23 mouse cellular contexts compared by ENCODE assay signal in genomic region chr1:153770776-153771167, GRCm38 (mm10). TPM values are rescaled to one million over a fixed set of nuclear protein-coding genes. Genes with fewer than 3 reads are reported as not detected.
A peak's percentile ranks its signal among the peaks of the same experiment; 100 is the strongest.
DNase-seq lines count a peak whose midpoint lies in the region; ATAC-seq and TF ChIP-seq lines count a peak whose summit lies in the region.
"Had no signal": no experiment of that assay in that cellular context is flagged by ENCODE, and none has a peak within 500 bp of the region (broad histone marks: within the 10 kb centered on the region; RNA-seq: fewer than 3 reads in every experiment).

No protein-coding gene starts in this region.

- H3K4me2 ChIP-seq in intestine, embryonic 14.5 days (ENCODE audit: low read length): no peak overlapping the region
- H3K4me2 ChIP-seq in intestine, embryonic 15.5 days (replicated peaks): peak overlapping the region; percentile 33; the same call in 1 of the 2 replicates
- H3K4me2 ChIP-seq: embryonic facial prominence, embryonic 15.5 days; hindbrain, embryonic 13.5 days had no signal

- H3K4me3 ChIP-seq in liver, adult 2 months (ENCODE audit: insufficient read depth, low read depth, low read length): no peak overlapping the region
- H3K4me3 ChIP-seq in intestine, embryonic 14.5 days (ENCODE audit: low read depth, low read length): no peak overlapping the region
- H3K4me3 ChIP-seq in intestine, embryonic 15.5 days (replicated peaks): no peak overlapping the region
- no peak overlapping the region for H3K4me3 ChIP-seq in small intestine, adult 2 months (ENCODE audit: low read depth, low read length)
- H3K4me3 ChIP-seq: embryonic facial prominence, embryonic 15.5 days; erythroblast, embryonic 14.5 days; forebrain, embryonic 10.5 days; heart, embryonic 10.5 days; hindbrain, embryonic 13.5 days had no signal

- peak overlapping the region; percentile 72 for H3K27ac ChIP-seq in liver, adult 2 months (replicated peaks; ENCODE audit: insufficient read depth, low read depth, low read length)
- H3K27ac ChIP-seq in intestine, embryonic 14.5 days (ENCODE audit: low read depth): peak overlapping the region; percentile 76
- peak overlapping the region; percentile 84 for H3K27ac ChIP-seq in intestine, embryonic 15.5 days
- H3K27ac ChIP-seq in small intestine, adult 2 months (ENCODE audit: insufficient read depth, low read depth, low read length): peak overlapping the region; percentile 98
- H3K27ac ChIP-seq: embryonic facial prominence, embryonic 15.5 days; forebrain, embryonic 10.5 days; heart, embryonic 10.5 days; hindbrain, embryonic 13.5 days had no signal

- no peak overlapping the region for H3K9ac ChIP-seq in liver, adult 2 months (ENCODE audit: low read depth, low read length)
- no peak overlapping the region for H3K9ac ChIP-seq in intestine, embryonic 14.5 days (ENCODE audit: low read length)
- no peak overlapping the region for H3K9ac ChIP-seq in intestine, embryonic 15.5 days
- H3K9ac ChIP-seq: embryonic facial prominence, embryonic 15.5 days; hindbrain, embryonic 13.5 days had no signal

- H3K79me2 ChIP-seq in liver, adult 2 months (ENCODE audit: control insufficient read depth, insufficient read depth, low read length): no peaks in the 10 kb centered on the region

- H3K36me3 ChIP-seq in liver, adult 2 months (ENCODE audit: control insufficient read depth, insufficient read depth, low read length): no peaks in the 10 kb centered on the region
- no peaks in the 10 kb centered on the region for H3K36me3 ChIP-seq in intestine, embryonic 14.5 days (ENCODE audit: control insufficient read depth, insufficient read depth, low read length)
- no peaks in the 10 kb centered on the region for H3K36me3 ChIP-seq in intestine, embryonic 15.5 days
- no peaks in the 10 kb centered on the region for H3K36me3 ChIP-seq in small intestine, adult 2 months (ENCODE audit: control insufficient read depth, insufficient read depth, low read length)
- H3K36me3 ChIP-seq: embryonic facial prominence, embryonic 15.5 days; forebrain, embryonic 10.5 days; heart, embryonic 10.5 days; hindbrain, embryonic 13.5 days had no signal

- no peak for ATAC-seq in intestine, embryonic 14.5 days (replicated peaks; ENCODE audit: low FRiP score, low TSS enrichment, low read depth)
- peak; percentile 65 for ATAC-seq in intestine, embryonic 15.5 days
- ATAC-seq: forebrain, embryonic 14.5 days had no signal

- WGBS in liver, adult 2 months: 53% methylated on average over 1 of the region's 1 CpGs
- WGBS in intestine, embryonic 14.5 days: 75% methylated on average over 1 of the region's 1 CpGs
- 68% methylated on average over 1 of the region's 1 CpGs for WGBS in intestine, embryonic 15.5 days
- WGBS in small intestine, adult 2 months: 40% methylated on average over 1 of the region's 1 CpGs

- peak; percentile 82 for DNase-seq in liver, adult 2 months (ENCODE audit: extremely low read depth, low read depth, low spot score)
- DNase-seq in liver: no peak
- peak; percentile 64 for DNase-seq in intestine, embryonic 14.5 days (ENCODE audit: low spot score)
- no peak for DNase-seq in adrenal gland, postnatal 4 days (ENCODE audit: low spot score in 2 of 2)
- DNase-seq: adrenal gland, adult 2 months; adrenal gland, postnatal 36 days; cerebellum, adult 11 months; cerebellum, adult 8-10 months; cerebellum, postnatal 14 days; embryo, embryonic 11 days; gastrocnemius, postnatal 36 days; heart, adult 18-20 months; heart, postnatal 10 days had no signal

- H3K9me3 ChIP-seq in intestine, embryonic 14.5 days (ENCODE audit: control insufficient read depth, low read length): no peaks in the 10 kb centered on the region
- no peaks in the 10 kb centered on the region for H3K9me3 ChIP-seq in intestine, embryonic 15.5 days
- H3K9me3 ChIP-seq: embryonic facial prominence, embryonic 15.5 days; forebrain, embryonic 10.5 days; heart, embryonic 10.5 days; hindbrain, embryonic 13.5 days had no signal

- no peak for TF ChIP-seq POLR2A in liver, adult 2 months (IDR thresholded peaks at IDR 0.05; ENCODE audit: extremely low read depth, insufficient read depth, low read length)
- TF ChIP-seq POLR2A in small intestine, adult 2 months (IDR thresholded peaks at IDR 0.05; ENCODE audit: low read depth, low read length): no peak

- peaks cover 11% of the 10 kb centered on the region; the same call in 1 of the 2 replicates for H3K4me1 ChIP-seq in liver, adult 2 months (ENCODE audit: control insufficient read depth, insufficient read depth, low read length)
- H3K4me1 ChIP-seq in intestine, embryonic 14.5 days (replicated peaks; ENCODE audit: control insufficient read depth, insufficient read depth, low read length): peaks cover 6% of the 10 kb centered on the region; the same call in 1 of the 2 replicates
- peaks cover 10% of the 10 kb centered on the region for H3K4me1 ChIP-seq in intestine, embryonic 15.5 days (replicated peaks)
- peaks cover 24% of the 10 kb centered on the region for H3K4me1 ChIP-seq in small intestine, adult 2 months (ENCODE audit: control insufficient read depth, insufficient read depth, insufficient read length, low read length)
- H3K4me1 ChIP-seq: embryonic facial prominence, embryonic 15.5 days; forebrain, embryonic 10.5 days; hindbrain, embryonic 13.5 days had no signal

- TF ChIP-seq CTCF in liver, adult 2 months (IDR thresholded peaks at IDR 0.05; ENCODE audit: low read depth, low read length): no peak
- no peak for TF ChIP-seq CTCF in small intestine, adult 2 months (IDR thresholded peaks at IDR 0.05; ENCODE audit: extremely low read depth, insufficient read length, insufficient replicate concordance, low read depth, low read length)

- no peaks in the 10 kb centered on the region for H3K27me3 ChIP-seq in liver, adult 2 months (ENCODE audit: control insufficient read depth, insufficient read depth, low read length)
- H3K27me3 ChIP-seq in intestine, embryonic 14.5 days (replicated peaks; ENCODE audit: control insufficient read depth, insufficient read depth, low read length): no peaks in the 10 kb centered on the region
- H3K27me3 ChIP-seq in intestine, embryonic 15.5 days (replicated peaks): no peaks in the 10 kb centered on the region
- H3K27me3 ChIP-seq in small intestine, adult 2 months (ENCODE audit: control insufficient read depth, insufficient read depth, low read length): no peaks in the 10 kb centered on the region
- H3K27me3 ChIP-seq: embryonic facial prominence, embryonic 15.5 days; hindbrain, embryonic 13.5 days had no signal

RNA-seq across cellular contexts. Expression of gene Rnasel, which starts 21.5 kb away (rescaled TPM):
- 3.7 and 5.1 TPM in 2 replicates for total RNA-seq in liver, adult 2 months (2014; rRNA removed)
- 0.57 and 0.72 TPM in 2 replicates for polyA plus RNA-seq in liver, adult 2 months (2012; rRNA removed)
- polyA plus RNA-seq in intestine, embryonic 14.5 days (2014; fragmentation: Nextera tagmentation; extraction: Ambion mirVana): 15.8 and 18.7 TPM in 2 replicates
- 22.9 and 24.5 TPM in 2 replicates for polyA plus RNA-seq in intestine, embryonic 15.5 days (2015; fragmentation: Nextera tagmentation; extraction: Ambion mirVana)
- polyA plus RNA-seq in small intestine, adult 2 months (2012; rRNA removed): 5.9 and 10.9 TPM in 2 replicates
- total RNA-seq in adrenal gland, postnatal 4 days (2021): 10 to 100 TPM; 30.0 to 32.7 TPM
- total RNA-seq: ES-E14 had no signal

RNA-seq across cellular contexts. Expression of gene Rgs16, which starts 30.6 kb away (rescaled TPM):
- total RNA-seq in liver, adult 2 months (2014; rRNA removed): 38.2 and 125 TPM in 2 replicates
- 1.6 and 3.9 TPM in 2 replicates for polyA plus RNA-seq in liver, adult 2 months (2012; rRNA removed)
- 2.4 and 2.7 TPM in 2 replicates for polyA plus RNA-seq in intestine, embryonic 14.5 days (2014; fragmentation: Nextera tagmentation; extraction: Ambion mirVana)
- 4.8 and 5.1 TPM in 2 replicates for polyA plus RNA-seq in intestine, embryonic 15.5 days (2015; fragmentation: Nextera tagmentation; extraction: Ambion mirVana)
- polyA plus RNA-seq in small intestine, adult 2 months (2012; rRNA removed): 0.18 and 0.34 TPM in 2 replicates
- total RNA-seq in adrenal gland, postnatal 4 days (2021): 10 to 100 TPM in 1 of 2 experiments, 1 to 10 TPM in 1; 8.6 to 11.6 TPM
- total RNA-seq: common myeloid progenitor, adult 5-6 weeks had no signal
- polyA plus RNA-seq: erythroblast, embryonic 14.5 days had no signal

Comparison
In these comparisons a context has a peak if more than half of its experiments do, and no peak if none do; other contexts are left out.
1. DNase-seq: peak in liver, adult 2 months (single experiment) and intestine, embryonic 14.5 days (single experiment); none in liver (single experiment) and adrenal gland, postnatal 4 days (0 of 2).
2. Peak in every context shown above with its lines, with median percentiles within 50 percentile points of each other: H3K27ac ChIP-seq.